Mouse (Mus musculus) C2C12 (cell line): ENCODE measurements around the gene P3h2. TPM values are rescaled to one million over a fixed set of nuclear protein-coding genes. Genes with fewer than 3 reads are reported as not detected.
A peak's percentile ranks its signal among the peaks of the same experiment; 100 is the strongest.

Experiments
- H3K27me3 ChIP-seq: one replicate; pipeline ENCODE4 v1.6.1; 2011; ENCODE audit not compliant: control insufficient read depth, insufficient read depth, insufficient read length
- H3K36me3 ChIP-seq: one replicate; pipeline ENCODE4 v1.6.1; 2011; ENCODE audit not compliant: control insufficient read depth, insufficient read depth
- H3K4me3 ChIP-seq: one replicate; pipeline ENCODE4 v1.5.1; 2011; ENCODE audit warnings: mild to moderate bottlenecking, control low read depth; ENCODE audit not compliant: poor library complexity, insufficient read depth, severe bottlenecking
- H3K79me2 ChIP-seq: one replicate; pipeline ENCODE4 v1.6.1; 2011; ENCODE audit not compliant: control insufficient read depth, insufficient read depth
- H3K79me3 ChIP-seq: one replicate; pipeline ENCODE4 v1.6.1; 2011; ENCODE audit warnings: low read depth, control low read depth
- H3ac ChIP-seq: one replicate; pipeline ENCODE3; 2011; ENCODE audit warnings: low read depth; ENCODE audit not compliant: control insufficient read depth, insufficient read length
- CEBPB ChIP-seq: IDR thresholded peaks from one replicate; pipeline ENCODE4 v1.6.1; 2011; ENCODE audit warnings: low read depth, mild to moderate bottlenecking, control low read depth, moderate library complexity
- CTCF ChIP-seq: IDR thresholded peaks from one replicate; pipeline ENCODE4 v1.5.1; 2011; ENCODE audit not compliant: control insufficient read depth, insufficient read depth, insufficient read length
- FOSL1 ChIP-seq: IDR thresholded peaks from one replicate; pipeline ENCODE4 v1.8.0; 2011; ENCODE audit warnings: mild to moderate bottlenecking, low read length; ENCODE audit not compliant: poor library complexity, insufficient read depth, severe bottlenecking
- MAX ChIP-seq: IDR thresholded peaks from one replicate; pipeline ENCODE4 v1.6.1; 2011; ENCODE audit warnings: mild to moderate bottlenecking, control low read depth
- MYOD1 ChIP-seq: IDR thresholded peaks from one replicate; pipeline ENCODE4 v1.6.1; 2011; ENCODE audit warnings: low read depth; ENCODE audit not compliant: control insufficient read depth, insufficient read length
- MYOG ChIP-seq: IDR thresholded peaks from one replicate; pipeline ENCODE4 v1.6.1; 2011; ENCODE audit not compliant: control insufficient read depth, insufficient read length; ENCODE audit errors: extremely low read depth
- USF1 ChIP-seq: IDR thresholded peaks from one replicate; pipeline ENCODE4 v1.6.1; 2011; ENCODE audit warnings: low read depth, mild to moderate bottlenecking, control low read depth, moderate library complexity
- long read RNA-seq, 2 experiments: library from polyadenylated mRNA; unstranded; transcript quantifications; one replicate each; pipeline ENCODE4 v2.0.0; 2019 to 2020
- polyA plus RNA-seq: library from polyadenylated mRNA; unstranded; fragments of >200 nt; fragmentation: generic; extraction: Trizol; gene quantifications from one replicate; pipeline ENCODE4 v1.2.1, GENCODE M21; 2012; ENCODE audit warnings: missing spikeins

P3h2 gene
- polyA plus RNA-seq, result 1.1 TPM
- long read RNA-seq, experiment 1, partial matches to known transcripts, result 1 of 2 reads
- long read RNA-seq, experiment 1, other reads (novel, unspliced or antisense), result 0 of 2 reads
- long read RNA-seq, experiment 2, transcript P3h2-201 (15 exons, 3,283 nt), result major isoform, 16 of 16 reads
- long read RNA-seq, experiment 2, partial matches to known transcripts, result 0 of 16 reads
- long read RNA-seq, experiment 2, other reads (novel, unspliced or antisense), result 0 of 16 reads

DNA sequence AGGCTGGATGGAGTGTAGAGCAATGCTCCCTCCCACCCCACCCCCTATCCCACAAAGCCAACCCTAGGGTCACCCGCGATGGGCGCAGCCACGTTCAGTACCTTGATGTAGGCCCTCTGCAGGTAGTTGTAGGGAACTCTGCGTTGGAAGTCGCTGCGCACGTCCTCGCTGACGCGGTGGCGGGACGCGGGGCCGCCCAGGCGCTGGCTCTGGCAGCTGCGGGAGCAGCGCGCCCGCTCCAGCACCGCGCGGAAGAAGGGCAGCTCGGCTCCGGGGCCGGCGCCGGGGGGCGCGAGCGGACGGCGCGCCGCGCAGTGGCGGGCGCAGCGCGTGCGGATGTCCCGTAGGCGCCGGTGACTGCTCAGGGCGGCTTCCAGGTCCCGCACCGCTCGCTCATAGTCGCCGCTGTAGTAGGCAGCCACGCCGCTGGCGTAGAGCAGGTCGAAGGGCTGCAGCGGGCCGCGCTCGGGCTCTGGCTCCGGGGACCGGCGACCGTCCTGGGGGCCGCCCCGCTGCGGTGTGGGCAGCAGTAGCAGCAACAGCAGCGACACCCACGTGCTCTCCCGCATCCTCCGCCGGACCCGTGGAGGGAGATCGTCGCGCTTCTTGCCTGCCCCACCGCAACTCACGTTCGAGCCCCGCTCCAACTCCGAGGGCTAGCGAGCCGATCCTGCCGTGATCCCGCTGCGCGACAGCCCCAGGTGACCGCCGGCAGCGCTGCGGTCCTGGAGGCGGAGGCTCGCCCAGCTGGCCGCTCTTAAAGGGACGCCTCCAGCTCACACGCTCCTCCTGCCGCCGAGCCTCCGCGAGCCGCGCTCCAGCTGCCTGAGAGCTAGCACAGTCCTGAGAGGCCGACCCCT is at the start of gene P3h2:
Gene P3h2, minus strand, starts transcription at position 670 of the 860 bp plus-strand sequence.
- H3K27me3 ChIP-seq, result no peaks in the 10 kb centered on the region
- no peaks in the 10 kb centered on the region for H3K79me2 ChIP-seq

DNA sequence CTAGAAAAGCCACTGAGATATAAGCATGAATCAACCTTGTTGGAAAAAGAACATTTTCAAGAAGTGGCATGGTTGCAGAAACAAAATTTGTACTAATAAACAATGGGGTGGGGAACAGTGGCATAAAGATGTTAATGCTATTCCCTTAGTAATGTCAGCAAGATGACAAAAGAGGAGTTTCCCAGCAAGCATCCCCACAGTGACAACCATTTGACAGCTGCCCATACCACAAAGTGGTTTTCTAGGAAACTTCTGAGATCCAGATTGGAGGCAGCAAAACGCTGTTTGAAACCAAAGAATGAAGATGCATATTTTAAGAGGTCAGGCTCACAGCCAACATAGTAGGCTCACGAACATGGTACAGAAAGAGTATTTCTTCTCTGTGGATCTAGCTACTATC is 46.7 kb upstream of the P3h2 start:
- H3K79me2 ChIP-seq, result no peaks in the 10 kb centered on the region
- no peaks in the 10 kb centered on the region for H3K79me3 ChIP-seq
- TF ChIP-seq MYOD1 (peak; percentile 50), CEBPB (no peak)
- no peak overlapping the region for H3K4me3 ChIP-seq
- H3K36me3 ChIP-seq, result no peaks in the 10 kb centered on the region
- H3K27me3 ChIP-seq, result no peaks in the 10 kb centered on the region
- H3ac ChIP-seq, result no peak overlapping the region

More for the DNA sequence above, at the start of gene P3h2:
- H3K79me3 ChIP-seq, result no peaks in the 10 kb centered on the region
- no peaks in the 10 kb centered on the region for H3K36me3 ChIP-seq
- TF ChIP-seq CEBPB (no peak), MYOG (no peak), MYOD1 (no peak), MAX (no peak), USF1 (no peak), CTCF (no peak), FOSL1 (no peak)
- H3K4me3 ChIP-seq, result peak within 1 kb of the TSS; percentile 34
- H3ac ChIP-seq, result peak within 1 kb of the TSS; percentile 53

DNA sequence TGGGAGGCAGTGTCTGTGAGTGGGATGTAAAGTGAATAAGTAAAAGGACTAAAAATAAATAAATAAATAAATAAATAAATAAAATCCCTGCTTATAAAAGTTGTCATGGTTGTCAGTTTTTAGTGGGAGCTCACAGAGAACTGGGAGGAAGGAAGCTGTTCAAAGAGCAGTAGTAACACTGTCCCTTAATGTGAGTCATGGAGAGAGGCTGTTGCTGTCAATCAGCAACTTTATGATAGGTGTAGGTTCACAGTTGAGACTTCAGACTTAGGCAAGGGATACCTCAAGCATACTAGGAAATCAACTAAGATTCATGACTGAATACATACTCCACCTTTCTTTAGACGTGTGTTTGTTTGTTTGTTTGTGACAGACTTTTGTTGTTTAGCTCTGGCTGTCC is 45.4 kb upstream of the P3h2 start:
- peak; percentile 92 for TF ChIP-seq MYOD1
- TF ChIP-seq USF1, result no peak
- TF ChIP-seq FOSL1, result no peak
- TF ChIP-seq CTCF, result no peak
- TF ChIP-seq MYOG, result no peak
- no peak overlapping the region for H3K4me3 ChIP-seq
- H3K79me2 ChIP-seq, result no peaks in the 10 kb centered on the region
- no peak overlapping the region for H3ac ChIP-seq
- H3K79me3 ChIP-seq, result no peaks in the 10 kb centered on the region
- no peaks in the 10 kb centered on the region for H3K36me3 ChIP-seq
- H3K27me3 ChIP-seq, result no peaks in the 10 kb centered on the region

DNA sequence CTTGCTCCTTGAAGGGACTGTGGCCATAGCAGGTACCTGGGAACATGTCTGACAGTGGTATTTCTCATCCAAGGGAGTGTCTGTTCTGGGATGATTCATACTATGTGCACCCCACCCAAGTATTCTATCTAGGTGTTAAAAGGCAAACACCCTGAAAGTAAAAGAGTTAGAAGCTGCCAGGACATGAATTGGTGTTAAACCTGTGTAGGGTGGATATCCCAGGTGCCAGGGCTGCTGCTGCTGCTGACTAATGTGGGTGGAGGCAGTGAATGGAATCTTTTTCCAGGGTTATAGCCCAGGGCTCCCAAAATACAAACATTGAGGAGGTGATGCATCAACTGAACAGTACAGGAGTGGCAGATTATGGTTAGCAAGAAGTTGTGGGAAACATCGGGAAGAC is 41.3 kb upstream of the P3h2 start:
- Histone ChIP-seq H3K36me3 (no peaks in the 10 kb centered on the region), H3K4me3 (no peak overlapping the region), H3K27me3 (no peaks in the 10 kb centered on the region), H3K79me2 (no peaks in the 10 kb centered on the region), H3K79me3 (no peaks in the 10 kb centered on the region), H3ac (no peak overlapping the region)
- no peak for TF ChIP-seq FOSL1
- no peak for TF ChIP-seq CEBPB
- no peak for TF ChIP-seq USF1
- TF ChIP-seq CTCF, result no peak
- TF ChIP-seq MAX, result no peak
- TF ChIP-seq MYOG, result no peak
- no peak for TF ChIP-seq MYOD1

DNA sequence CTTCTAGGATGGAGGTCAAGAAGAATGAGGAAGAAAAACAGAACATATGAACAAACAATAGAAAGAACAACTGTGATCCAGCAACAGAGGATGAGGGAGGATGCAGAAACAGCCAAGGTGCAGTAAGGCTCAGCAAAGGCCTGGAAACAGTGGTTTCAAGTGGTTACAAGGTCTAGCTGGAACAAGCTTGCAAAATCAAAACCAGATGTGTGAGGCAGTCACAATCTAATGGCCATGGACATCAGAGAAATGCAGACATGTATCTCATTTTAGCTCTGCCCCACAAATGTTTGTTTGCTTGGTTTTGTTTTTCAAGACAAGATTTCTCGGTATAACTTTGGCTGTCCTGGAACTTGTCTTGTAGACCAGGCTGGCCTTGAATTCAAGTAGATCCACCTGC is 25.5 kb upstream of the P3h2 start:
- H3K79me2 ChIP-seq, result no peaks in the 10 kb centered on the region
- no peaks in the 10 kb centered on the region for H3K27me3 ChIP-seq
- no peaks in the 10 kb centered on the region for H3K79me3 ChIP-seq
- H3K36me3 ChIP-seq, result no peaks in the 10 kb centered on the region
- H3ac ChIP-seq, result no peak overlapping the region
- TF ChIP-seq USF1 (no peak), MYOG (no peak), CEBPB (no peak), MYOD1 (no peak), CTCF (no peak), MAX (no peak), FOSL1 (no peak)
- H3K4me3 ChIP-seq, result no peak overlapping the region

DNA sequence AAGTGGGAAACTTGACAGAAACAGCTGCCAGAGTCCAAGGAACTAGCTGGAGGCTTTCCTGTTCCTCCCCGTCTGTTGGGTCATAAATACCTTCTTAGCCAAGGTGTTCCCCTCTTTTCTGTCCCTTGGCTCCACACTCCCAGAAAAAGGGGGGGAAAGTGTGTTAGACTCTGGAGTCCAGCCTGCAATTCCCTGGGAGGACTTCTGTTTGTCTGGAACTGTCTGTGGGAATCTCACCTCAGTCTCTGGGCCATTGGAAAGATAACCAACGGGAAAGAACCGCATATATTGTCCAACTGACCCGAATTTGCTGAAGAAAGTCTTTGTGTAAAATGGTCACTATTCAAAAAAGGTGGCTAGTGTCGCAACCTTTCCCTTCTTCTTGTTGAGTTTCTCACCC is 1.0 kb upstream of the P3h2 start:
- H3K27me3 ChIP-seq, result no peaks in the 10 kb centered on the region
- H3K79me3 ChIP-seq, result no peaks in the 10 kb centered on the region
- H3ac ChIP-seq, result no peak overlapping the region
- TF ChIP-seq CEBPB (no peak), MYOG (no peak), USF1 (no peak), MAX (no peak), MYOD1 (no peak), FOSL1 (no peak), CTCF (no peak)
- H3K36me3 ChIP-seq, result no peaks in the 10 kb centered on the region
- H3K79me2 ChIP-seq, result no peaks in the 10 kb centered on the region
- no peak overlapping the region for H3K4me3 ChIP-seq
